Mouse (Mus musculus) testis, postnatal 10 days (tissue): ENCODE results near the gene Arhgap15.

ENCODE experiments used
- DNase-seq: peaks from one replicate; pipeline ENCODE4 v3.0.0; 2021; ENCODE audit warnings: low spot score

Gene Arhgap15

GRCm38 (mm10) chr2:44039522-44040203 lies 291.0 kb downstream of the Arhgap15 start:
- DNase-seq, result no peak

- no peak for DNase-seq
Observed at GRCm38 (mm10) chr2:44044088-44044487, 295.5 kb downstream of the Arhgap15 start.

DNA sequence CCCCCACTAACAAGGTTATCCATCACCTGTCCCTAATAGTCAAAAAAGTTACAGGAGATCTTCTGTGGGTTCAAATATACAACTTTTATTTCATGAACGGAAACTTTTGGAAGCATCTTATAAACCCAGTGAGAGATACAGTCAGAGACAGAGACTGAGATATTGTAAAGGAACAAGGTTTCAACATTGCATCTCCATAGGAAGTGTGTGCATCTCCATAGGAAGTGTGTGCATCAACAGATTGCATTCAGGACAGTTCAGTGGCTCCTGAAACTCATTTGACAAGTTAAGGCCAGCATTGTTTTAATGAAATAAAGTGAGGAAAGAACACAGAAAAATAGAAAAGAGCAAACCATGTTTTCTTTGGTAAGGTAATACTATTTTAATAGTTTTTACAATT lies 296.0 kb downstream of the Arhgap15 start:
- DNase-seq, result no peak

- no peak for DNase-seq
Observed at GRCm38 (mm10) chr2:44045231-44045630, 296.6 kb downstream of the Arhgap15 start.

- no peak for DNase-seq
Observed at GRCm38 (mm10) chr2:44060306-44060705, 311.7 kb downstream of the Arhgap15 start.

DNA sequence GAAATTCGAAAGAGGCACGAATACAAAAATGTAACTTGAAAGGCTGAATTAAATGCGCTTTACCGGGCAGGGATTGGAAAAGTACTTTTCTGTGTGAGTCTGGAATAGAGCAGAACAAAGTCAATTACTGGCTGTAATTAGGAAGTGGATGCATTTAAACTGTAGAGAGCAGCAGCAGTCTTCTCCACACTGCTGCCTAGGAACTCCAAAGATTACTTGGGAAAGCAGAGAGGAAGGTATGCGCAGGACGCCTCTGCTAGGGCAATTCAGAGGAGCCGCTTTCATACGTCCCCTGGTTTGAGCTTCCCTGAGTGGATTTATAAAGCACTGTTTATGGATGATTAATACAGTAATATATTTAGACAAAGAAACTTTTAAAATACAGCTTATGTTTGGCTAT lies 312.1 kb downstream of the Arhgap15 start:
- no peak for DNase-seq

DNA sequence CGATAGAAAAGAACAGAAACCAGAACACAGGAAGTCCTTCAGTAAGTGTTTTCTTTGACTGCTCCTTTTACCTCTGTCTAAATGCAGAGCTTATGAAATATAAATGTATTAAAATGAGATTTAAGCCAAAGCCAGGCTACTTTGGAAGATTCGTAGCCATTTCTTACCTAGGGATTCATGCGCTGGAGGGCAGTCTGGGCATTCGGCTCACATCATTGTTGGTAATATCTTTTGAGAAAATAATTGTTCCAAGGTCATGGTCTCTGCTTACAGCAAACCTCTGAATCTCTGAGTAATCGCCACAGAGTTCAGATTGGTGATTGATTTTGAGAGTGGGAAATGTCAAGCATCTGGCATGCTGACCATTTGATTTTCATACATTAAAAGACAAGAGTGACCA lies 316.4 kb downstream of the Arhgap15 start:
- no peak for DNase-seq

DNA sequence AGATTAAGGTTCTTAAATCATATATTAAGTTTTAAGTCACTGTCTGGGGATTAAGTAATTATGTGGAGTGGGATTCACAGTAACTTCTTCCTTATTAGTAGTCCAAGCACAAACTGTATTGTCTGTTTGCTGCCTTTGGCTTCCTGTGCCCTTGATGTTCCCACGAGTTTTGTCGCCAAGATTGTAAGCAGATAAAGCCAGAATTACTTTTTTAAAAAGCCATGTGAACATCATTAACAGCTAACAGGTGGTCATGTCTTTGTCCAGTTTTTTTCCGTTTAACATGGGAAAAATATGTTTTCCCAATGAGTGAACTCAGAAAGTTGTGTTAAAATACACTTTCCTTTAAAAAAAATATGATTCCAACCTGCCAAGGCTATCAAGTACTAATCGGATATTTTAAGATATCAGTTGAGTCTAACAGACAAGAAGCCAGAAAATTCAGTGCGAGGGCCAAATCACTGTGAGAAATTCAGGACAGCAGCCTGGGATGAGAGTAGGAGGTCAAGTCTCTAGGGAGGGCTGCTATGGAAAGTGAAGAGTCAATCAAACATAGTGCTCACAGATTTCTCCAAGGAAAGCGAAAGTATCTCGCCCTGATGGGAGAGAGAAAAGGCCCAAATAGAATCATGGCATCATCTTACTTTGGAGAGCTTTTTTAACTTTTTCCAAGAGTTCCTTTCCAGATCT lies 319.7 kb downstream of the Arhgap15 start:
- no peak for DNase-seq

- DNase-seq, result no peak
Observed at GRCm38 (mm10) chr2:44068906-44069305, 320.3 kb downstream of the Arhgap15 start.

DNA sequence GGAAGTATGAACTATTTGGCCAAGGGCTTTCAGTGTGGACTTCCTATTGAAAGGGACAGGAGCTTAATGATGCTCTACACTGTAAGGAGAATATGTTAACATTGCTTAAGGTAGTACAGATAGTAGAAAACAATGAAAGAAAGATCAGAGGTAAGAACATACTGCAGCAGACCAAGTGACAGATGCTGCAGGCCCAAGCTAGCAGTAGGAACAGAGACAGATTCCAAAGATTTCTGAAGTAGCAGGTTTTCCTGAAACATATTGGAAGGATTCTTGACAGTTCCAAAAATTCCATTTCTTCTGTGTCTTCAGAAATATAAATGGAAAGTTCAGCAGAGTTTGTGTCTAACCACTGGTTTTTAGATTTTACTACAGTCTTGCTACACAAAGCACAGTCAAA lies 327.9 kb downstream of the Arhgap15 start:
- no peak for DNase-seq

DNA sequence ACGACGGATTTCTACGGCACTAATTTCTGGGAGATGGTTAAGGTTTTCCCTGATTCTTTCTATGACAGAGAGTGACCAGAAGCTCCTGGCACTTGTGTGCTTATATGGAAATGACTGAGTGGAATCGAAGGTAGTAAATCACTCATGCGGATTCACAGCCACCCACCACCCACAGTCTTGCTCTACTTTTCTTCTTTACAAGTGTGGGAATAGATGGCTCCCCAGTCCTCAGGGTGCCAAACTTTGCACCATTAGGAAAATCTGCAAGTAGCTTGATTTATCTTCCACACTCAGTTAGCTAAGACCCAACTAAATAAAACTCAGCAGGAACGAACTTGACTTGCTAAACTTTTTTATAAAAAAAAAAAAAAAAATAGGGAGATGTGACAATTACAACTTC lies 331.9 kb downstream of the Arhgap15 start:
- DNase-seq, result no peak

DNA sequence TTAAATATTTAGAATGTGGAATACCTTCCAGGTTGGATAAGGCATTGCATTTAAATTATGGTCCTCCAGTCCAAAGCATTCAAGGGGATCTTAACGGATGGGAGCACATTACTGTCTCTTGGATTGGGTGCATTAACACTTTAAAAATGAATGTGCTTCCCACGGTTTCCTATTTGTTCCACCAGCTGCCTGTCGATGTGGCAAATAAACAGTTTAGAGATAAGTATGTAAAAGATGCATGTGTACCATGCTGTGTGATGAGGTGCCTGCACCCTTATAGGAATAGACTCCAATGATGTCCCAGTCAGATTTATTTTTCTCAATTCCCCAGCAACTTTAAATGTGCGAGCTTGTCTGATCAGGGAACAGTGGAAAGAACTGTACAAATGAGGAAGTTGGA lies 332.6 kb downstream of the Arhgap15 start:
- DNase-seq, result no peak

- no peak for DNase-seq
Observed at GRCm38 (mm10) chr2:44084471-44084870, 335.8 kb downstream of the Arhgap15 start.

- DNase-seq, result no peak
Observed at GRCm38 (mm10) chr2:44086403-44087056, 337.9 kb downstream of the Arhgap15 start.

GRCm38 (mm10) chr2:44098552-44098951 lies 349.9 kb downstream of the Arhgap15 start:
- no peak for DNase-seq

DNA sequence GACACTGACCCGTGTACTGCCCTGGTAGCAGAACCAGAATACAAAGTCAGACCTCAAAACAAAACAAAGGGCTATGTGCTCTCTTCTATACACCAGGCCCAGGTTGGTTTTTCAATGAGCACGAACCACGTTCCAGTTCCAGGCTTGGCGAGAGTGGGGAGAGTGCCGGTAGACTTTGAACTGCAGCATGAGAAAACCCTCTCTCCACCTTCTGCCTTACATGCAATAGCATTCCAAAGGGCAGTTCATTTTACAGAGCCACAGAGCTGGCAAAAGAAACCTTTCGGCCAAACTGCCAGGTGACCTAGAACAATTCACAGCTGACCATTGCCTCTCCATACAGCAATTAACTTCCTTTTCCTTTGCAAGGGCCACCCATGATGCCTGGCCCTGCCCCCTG lies 353.7 kb downstream of the Arhgap15 start:
- no peak for DNase-seq

DNA sequence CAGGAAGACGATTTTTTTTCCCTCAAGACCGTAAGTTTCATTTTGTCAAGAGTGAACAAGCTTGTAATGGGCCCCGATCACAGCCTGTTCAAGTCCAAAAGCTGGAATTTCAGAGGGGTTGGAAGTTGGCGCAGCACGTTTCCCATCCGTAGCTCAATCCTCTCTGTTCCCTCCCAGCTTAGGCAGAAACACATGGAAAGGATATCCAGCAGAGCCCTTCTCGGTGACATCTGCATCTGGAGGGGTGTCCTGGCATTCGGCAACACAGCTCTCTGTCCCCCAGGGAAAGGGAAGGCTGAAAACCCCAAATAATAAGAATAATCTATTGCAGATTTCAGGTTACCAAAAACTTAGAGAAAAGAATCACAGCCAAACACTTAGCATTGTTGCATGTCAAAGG lies 354.7 kb downstream of the Arhgap15 start:
- DNase-seq, result no peak

DNA sequence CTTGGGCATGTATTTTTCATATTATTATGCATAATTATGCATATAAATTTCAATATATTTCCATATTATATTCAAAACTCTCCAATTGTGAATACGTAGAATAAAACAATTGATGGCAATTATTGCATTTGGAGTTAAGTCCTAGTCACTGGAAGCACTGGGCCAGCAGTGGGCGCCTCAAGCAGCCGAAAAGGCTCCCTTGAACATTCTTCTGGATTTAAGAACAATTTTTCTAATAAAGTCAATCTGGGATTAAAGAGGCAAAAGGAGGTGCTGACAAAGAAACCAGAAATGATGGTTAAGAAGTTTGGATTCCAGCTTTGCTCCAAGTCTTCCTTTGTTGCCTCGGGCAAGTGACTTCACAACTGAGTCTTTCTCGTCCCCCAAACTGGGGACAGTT lies 355.1 kb downstream of the Arhgap15 start:
- peak; percentile 58 for DNase-seq

DNA sequence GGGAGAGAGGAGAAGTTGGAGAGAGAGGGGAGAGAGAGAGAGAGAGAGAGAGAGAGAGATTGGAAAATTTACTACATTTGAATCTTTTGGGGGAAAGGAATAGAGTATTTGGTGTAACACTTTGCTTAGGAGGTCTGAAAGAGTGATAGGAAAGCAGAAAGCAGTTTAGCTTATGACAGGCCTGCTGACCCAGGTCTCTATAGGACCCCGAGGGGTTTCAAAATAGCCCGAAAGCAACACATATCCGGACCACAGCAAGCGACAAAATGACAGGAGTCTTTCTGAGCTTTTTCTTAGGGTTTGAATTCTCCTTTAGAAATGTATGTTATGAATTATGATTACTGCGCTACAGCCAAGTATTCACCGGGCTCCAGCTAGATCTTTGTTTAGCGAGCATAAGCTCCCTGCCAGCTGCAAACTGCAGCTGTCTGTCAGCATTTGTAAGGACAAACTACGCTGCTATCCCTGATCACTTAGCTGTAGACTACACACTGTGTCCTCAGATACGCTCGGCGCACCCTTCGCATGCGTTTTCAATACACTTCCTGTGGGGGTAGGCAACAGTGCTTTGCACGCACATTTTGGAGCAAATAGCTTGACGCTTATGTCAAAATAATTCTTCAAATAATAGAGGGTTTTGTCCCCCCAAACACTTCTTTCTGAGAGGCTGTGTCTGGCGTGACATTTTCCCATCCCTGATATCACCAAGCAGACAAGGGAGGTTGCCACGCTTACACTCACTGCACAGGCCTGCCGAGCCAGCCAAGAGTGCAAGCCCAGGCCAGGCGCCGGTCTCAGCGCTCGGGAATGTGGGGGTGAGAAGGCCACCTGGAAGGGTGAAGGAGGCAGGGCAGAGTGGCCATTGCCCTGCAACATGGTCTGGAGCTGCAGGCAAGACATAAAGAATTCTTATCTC lies 355.9 kb downstream of the Arhgap15 start:
- peak; percentile 57 for DNase-seq

DNA sequence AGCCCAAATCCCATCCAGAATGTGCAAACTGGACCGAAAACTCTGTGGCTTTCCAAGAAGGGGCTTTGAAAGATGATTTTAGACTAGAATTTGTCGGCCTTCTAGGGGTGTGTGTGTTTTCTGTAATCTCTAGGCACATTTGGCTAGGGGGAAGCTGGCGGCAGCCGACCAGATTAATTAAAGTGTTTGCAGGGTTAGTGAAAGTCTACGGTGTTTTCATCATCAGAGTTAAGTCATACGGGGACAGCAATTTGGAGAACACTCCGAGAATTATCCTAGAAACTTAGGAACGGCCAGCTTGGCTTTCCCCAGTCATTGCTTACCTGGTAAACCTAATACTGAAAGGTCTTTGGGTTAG lies 356.6 kb downstream of the Arhgap15 start:
- no peak for DNase-seq

DNA sequence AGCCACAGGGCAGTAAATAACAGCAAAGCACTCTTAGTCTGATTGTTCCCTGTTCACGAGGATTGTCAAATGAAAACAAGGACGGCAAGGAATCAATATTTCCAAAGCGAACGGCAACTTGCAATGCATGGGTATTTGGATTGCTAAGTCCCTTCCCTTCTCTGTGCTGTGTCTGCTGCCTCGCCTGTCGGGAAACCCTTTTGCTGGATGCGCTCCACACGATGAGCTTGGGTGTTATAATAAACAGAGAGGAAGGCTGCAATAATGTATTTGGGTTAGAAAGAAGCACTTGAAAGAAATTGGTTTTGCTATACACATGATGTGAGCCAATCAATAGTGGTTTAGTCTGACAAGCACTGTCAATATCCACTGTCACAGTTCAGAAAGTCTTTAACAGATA lies 357.7 kb downstream of the Arhgap15 start:
- no peak for DNase-seq

DNA sequence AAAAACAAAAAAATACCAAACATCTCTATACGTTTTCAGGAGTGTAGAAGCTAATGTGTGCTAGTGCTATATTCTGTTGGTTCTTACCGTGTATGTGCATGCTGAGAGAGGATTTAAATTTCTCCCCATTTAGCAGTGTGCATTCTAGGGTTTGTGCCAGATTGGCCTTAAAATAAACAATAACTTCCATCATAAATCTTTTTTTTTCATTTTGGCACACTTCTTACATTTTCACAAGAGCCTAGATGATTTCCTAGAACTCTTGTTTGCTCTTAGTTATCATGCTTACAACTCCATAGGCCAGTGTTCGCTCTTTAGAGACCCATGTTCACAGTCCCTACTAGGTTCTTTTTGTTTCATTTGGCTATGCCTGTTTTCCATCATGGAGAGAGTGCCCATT lies 362.7 kb downstream of the Arhgap15 start:
- no peak for DNase-seq
